Mouse (Mus musculus) adrenal gland, adult 2 months (tissue): ENCODE results near the gene Olfr1205. TPM values are rescaled to one million over a fixed set of nuclear protein-coding genes. Genes with fewer than 3 reads are reported as not detected.

Experiments
- DNase-seq: peaks from one replicate; pipeline ENCODE4 v3.0.0; 2021
- long read RNA-seq: library from polyadenylated mRNA; stranded (forward); transcript quantifications from one replicate; pipeline ENCODE4 v2.0.0, GENCODE M21; 2021
- polyA plus RNA-seq: library from polyadenylated mRNA; depleted of rRNA; stranded (reverse); fragments of >200 nt; gene quantifications from 2 replicates; pipeline ENCODE4 v1.2.3, GENCODE M21; 2012; rRNA removed
- total RNA-seq, 2 experiments: library from RNA; stranded (reverse); gene quantifications; 2 replicates each; pipeline ENCODE4 v1.2.3; 2021

Olfr1205 gene
- total RNA-seq, result not detected
- polyA plus RNA-seq, result not detected in 2 replicates
- long read RNA-seq, result 0 reads

DNA sequence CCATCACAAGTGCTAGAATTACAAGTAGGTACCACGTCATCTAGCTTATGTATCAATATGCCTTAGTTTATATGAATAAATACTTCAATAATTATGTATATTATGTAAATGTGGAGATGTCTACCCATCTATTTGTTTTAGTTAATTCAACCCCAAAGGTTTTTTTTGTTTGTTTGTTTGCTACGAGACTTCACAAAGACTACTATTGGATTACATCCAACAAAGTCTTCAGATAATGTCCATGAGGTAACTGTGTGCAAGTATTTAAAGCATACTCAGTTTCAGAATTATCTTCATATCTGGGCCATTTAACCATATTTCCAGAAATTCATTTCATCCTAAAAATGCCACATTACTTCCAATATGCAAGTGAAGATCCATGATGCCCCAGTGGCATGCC, at the start of gene Olfr1205:
TSS of gene Olfr1205 (plus strand) at position 301 of the 400 bp plus-strand sequence.
- DNase-seq, result no peak

DNA sequence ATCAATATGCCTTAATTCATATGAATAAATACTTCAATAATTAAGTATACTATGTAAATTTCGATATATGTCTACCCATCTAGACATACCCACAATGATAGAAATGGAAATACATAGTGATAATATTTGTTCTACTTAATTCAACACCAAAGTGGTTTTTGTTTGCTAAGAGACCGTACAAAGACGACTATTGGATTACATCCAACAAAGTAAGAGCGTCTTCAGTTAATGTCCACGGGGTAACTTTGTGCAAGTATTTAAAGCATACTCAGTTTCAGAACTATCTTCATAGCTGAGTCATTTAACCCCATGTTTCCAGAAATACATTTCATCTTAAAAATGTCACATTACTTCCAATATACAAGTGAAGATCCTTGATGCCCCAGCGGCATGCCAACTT, 36.8 kb upstream of the Olfr1205 start, which contains the start of gene Olfr1201:
TSS of gene Olfr1201 (plus strand) at position 301 of the 400 bp plus-strand sequence.
- DNase-seq, result no peak

DNA sequence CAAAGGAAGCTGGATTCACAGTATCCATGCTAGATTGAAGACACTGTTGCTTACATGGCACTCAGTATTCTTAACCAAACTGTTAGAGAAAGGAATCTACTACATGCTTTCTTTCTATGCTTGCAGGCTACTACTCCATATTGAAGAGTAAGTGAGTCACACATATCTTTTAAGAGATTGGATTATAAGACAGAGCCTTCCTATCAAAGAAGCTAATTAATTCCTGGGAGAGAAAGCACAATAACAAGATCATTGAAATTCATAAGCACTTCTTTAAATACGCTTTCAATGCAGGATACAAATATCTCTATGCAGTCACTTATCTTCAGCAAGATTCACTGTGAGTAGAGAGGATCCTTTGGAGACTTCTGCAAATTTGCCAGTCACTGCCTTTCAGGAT, 15.3 kb upstream of the Olfr1205 start, which contains the start of gene Olfr1202:
TSS of gene Olfr1202 (plus strand) at position 301 of the 400 bp plus-strand sequence.
- no peak for DNase-seq

DNA sequence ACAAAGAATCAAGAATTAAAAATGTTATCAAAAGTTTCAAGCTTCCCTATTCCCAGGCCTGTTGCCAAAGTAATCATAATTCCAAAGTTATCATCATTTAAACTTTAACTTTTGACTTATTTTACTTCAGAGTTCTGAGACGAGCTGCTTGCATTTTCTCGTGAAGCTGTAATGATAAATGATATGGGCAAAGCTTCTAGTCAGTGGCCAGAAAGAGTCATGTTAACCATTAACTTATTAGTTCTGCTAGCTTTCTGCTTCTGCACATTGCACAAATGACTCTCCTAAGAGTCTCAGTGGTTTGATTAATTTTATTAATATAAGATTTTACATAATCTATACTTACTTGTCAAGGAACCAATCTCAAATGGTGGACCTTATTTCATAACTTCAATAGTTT, 8.9 kb downstream of the Olfr1205 start:
- no peak for DNase-seq

DNA sequence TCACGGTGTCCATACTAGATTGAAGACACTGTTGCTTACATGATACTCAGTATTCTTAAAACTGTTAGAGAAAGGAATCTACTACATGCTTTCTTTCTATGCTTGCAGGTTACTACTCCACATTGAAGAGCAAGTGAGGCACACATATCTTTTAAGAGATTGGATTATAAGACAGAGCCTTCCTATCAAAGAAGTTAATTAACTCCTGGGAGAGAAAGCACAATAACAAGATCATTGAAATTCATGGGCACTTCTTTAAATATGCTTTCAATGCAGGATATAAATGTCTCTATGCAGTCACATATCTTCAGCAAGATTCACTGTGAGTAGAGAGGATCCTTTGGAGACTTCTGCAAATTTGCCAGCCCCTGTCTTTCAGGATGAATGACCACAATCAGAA, 19.5 kb downstream of the Olfr1205 start, which contains the start of gene Olfr1204:
TSS of gene Olfr1204 (plus strand) at position 301 of the 400 bp plus-strand sequence.
- no peak for DNase-seq

DNA sequence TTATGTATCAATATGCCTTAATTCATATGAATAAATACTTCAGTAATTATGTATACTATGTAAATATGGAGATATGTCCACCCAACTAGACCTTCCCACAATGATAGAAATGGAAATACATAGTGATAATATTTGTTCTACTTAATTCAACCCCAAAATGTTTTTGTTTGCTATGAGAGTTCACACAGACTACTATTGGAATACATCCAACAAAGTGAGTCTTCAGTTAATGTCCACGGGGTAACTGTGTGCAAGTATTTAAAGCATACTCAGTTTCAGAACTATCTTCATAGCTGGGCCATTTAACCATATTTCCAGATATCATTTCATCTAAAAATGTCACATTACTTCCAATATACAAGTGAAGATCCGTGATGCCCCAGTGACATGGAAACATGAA, 33.4 kb downstream of the Olfr1205 start, which contains the start of gene Olfr1206:
TSS of gene Olfr1206 (plus strand) at position 301 of the 400 bp plus-strand sequence.
- DNase-seq, result no peak

Other genes starting within 250 kb of the Olfr1205 start
- gene Olfr1189, start 243.3 kb upstream of the Olfr1205 start, total RNA-seq, result not detected
- not detected in 2 replicates for gene Olfr1189, start 243.3 kb upstream of the Olfr1205 start, polyA plus RNA-seq
- under 1 TPM in 1 of 2 experiments, not detected in 1; 0.06 TPM for gene Olfr1191-ps1, start 189.2 kb upstream of the Olfr1205 start, total RNA-seq
- not detected in 2 replicates for gene Olfr1191-ps1, start 189.2 kb upstream of the Olfr1205 start, polyA plus RNA-seq
- gene Olfr1192-ps1, start 181.2 kb upstream of the Olfr1205 start, total RNA-seq, result not detected
- not detected in 2 replicates for gene Olfr1192-ps1, start 181.2 kb upstream of the Olfr1205 start, polyA plus RNA-seq
- not detected for gene Olfr1193, start 154.1 kb upstream of the Olfr1205 start, total RNA-seq
- gene Olfr1193, start 154.1 kb upstream of the Olfr1205 start, polyA plus RNA-seq, result not detected in 2 replicates
- gene Olfr1195, start 140.6 kb upstream of the Olfr1205 start, total RNA-seq, result not detected
- gene Olfr1195, start 140.6 kb upstream of the Olfr1205 start, polyA plus RNA-seq, result not detected in 2 replicates
- not detected for gene Olfr1196, start 125.1 kb upstream of the Olfr1205 start, total RNA-seq
- gene Olfr1196, start 125.1 kb upstream of the Olfr1205 start, polyA plus RNA-seq, result not detected in 2 replicates
- gene Olfr1197, start 97.4 kb upstream of the Olfr1205 start, total RNA-seq, result not detected
- gene Olfr1197, start 97.4 kb upstream of the Olfr1205 start, polyA plus RNA-seq, result not detected in 2 replicates
- not detected for gene Olfr1198, start 78.4 kb upstream of the Olfr1205 start, total RNA-seq
- not detected in 2 replicates for gene Olfr1198, start 78.4 kb upstream of the Olfr1205 start, polyA plus RNA-seq
- gene Olfr1199, start 69.3 kb upstream of the Olfr1205 start, total RNA-seq, result not detected
- gene Olfr1199, start 69.3 kb upstream of the Olfr1205 start, polyA plus RNA-seq, result not detected in 2 replicates
- gene Olfr1200, start 59.2 kb upstream of the Olfr1205 start, total RNA-seq, result not detected
- gene Olfr1200, start 59.2 kb upstream of the Olfr1205 start, polyA plus RNA-seq, result not detected in 2 replicates
- gene Olfr1201, start 36.7 kb upstream of the Olfr1205 start, total RNA-seq, result not detected
- not detected in 2 replicates for gene Olfr1201, start 36.7 kb upstream of the Olfr1205 start, polyA plus RNA-seq
- gene Olfr1202, start 15.2 kb upstream of the Olfr1205 start, total RNA-seq, result not detected
- not detected in 2 replicates for gene Olfr1202, start 15.2 kb upstream of the Olfr1205 start, polyA plus RNA-seq
- not detected for gene Olfr1204, start 19.6 kb downstream of the Olfr1205 start, total RNA-seq
- not detected in 2 replicates for gene Olfr1204, start 19.6 kb downstream of the Olfr1205 start, polyA plus RNA-seq
- not detected for gene Olfr1206, start 33.5 kb downstream of the Olfr1205 start, total RNA-seq
- gene Olfr1206, start 33.5 kb downstream of the Olfr1205 start, polyA plus RNA-seq, result not detected in 2 replicates
- gene Olfr1208, start 72.6 kb downstream of the Olfr1205 start, total RNA-seq, result not detected
- gene Olfr1208, start 72.6 kb downstream of the Olfr1205 start, polyA plus RNA-seq, result not detected in 2 replicates
- not detected for gene Olfr1209, start 85.4 kb downstream of the Olfr1205 start, total RNA-seq
- not detected in 2 replicates for gene Olfr1209, start 85.4 kb downstream of the Olfr1205 start, polyA plus RNA-seq
- not detected for gene Olfr1211, start 108.4 kb downstream of the Olfr1205 start, total RNA-seq
- not detected in 2 replicates for gene Olfr1211, start 108.4 kb downstream of the Olfr1205 start, polyA plus RNA-seq
- gene Olfr1212, start 124.2 kb downstream of the Olfr1205 start, total RNA-seq, result not detected
- gene Olfr1212, start 124.2 kb downstream of the Olfr1205 start, polyA plus RNA-seq, result not detected in 2 replicates
- not detected for gene Gm13762, start 150.5 kb downstream of the Olfr1205 start, total RNA-seq
- not detected in 2 replicates for gene Gm13762, start 150.5 kb downstream of the Olfr1205 start, polyA plus RNA-seq
- gene Olfr1214, start 162.9 kb downstream of the Olfr1205 start, total RNA-seq, result not detected
- not detected in 2 replicates for gene Olfr1214, start 162.9 kb downstream of the Olfr1205 start, polyA plus RNA-seq
- gene Olfr1215, start 177.2 kb downstream of the Olfr1205 start, total RNA-seq, result not detected
- not detected in 2 replicates for gene Olfr1215, start 177.2 kb downstream of the Olfr1205 start, polyA plus RNA-seq
- not detected for gene Olfr1216, start 188.6 kb downstream of the Olfr1205 start, total RNA-seq
- gene Olfr1216, start 188.6 kb downstream of the Olfr1205 start, polyA plus RNA-seq, result not detected in 2 replicates
- not detected for gene Olfr1217, start 202.3 kb downstream of the Olfr1205 start, total RNA-seq
- not detected in 2 replicates for gene Olfr1217, start 202.3 kb downstream of the Olfr1205 start, polyA plus RNA-seq
- gene Olfr1218, start 231.4 kb downstream of the Olfr1205 start, total RNA-seq, result not detected
- gene Olfr1218, start 231.4 kb downstream of the Olfr1205 start, polyA plus RNA-seq, result not detected in 2 replicates